Mouse (Mus musculus) hematopoietic multipotent progenitor cell, adult 10-12 weeks (in vitro differentiated cells): ENCODE measurements around the gene Ttc21a. TPM values are rescaled to one million over a fixed set of nuclear protein-coding genes. Genes with fewer than 3 reads are reported as not detected.

Source experiments
- polyA plus RNA-seq: library from polyadenylated mRNA; stranded (reverse); fragments of >175 nt; gene quantifications from 2 replicates; pipeline ENCODE4 v1.2.3, GENCODE M21; 2012; ENCODE audit warnings: low replicate concordance

Gene Ttc21a
- 0.08 TPM in 1 of 2 replicates, not detected in the other for polyA plus RNA-seq

DNA sequence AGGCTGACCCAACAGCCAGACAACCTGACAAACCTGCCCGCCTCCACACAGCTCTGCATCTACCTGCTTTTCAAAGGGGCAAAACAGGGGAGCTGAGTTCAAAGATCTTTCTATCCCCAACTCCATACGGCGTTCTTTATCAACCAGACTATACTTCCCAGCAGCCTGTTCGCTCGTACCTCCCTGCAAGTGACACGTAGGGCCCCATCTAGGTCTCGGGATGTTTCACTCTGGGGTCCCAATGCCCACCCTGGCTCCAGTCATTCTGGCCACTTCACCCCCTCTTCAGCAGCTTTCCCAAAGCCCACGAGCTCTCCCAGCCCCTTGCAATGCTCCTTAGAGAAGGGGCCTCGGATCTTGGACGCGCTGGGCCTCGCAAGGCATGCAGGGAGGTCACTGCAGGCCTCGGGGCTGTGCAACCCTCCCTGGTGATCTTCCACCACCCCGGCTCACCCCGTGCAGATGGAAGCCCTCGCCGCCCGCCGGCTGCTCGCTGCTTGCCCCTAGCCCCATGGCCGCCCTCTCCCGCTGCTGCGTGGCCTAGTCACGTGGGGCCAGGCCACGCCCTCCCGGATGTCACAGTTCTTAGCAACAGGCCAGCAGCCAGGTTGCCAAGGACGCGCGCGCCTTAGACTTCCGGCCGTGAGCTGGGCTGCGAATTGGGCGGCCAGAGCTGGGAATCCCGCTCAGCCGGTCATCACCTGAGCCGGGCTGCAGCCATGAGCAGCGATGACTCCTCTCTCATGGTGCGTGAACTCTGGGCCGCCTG is at the start of gene Ttc21a, which contains the start of gene Gorasp1:
Ttc21a (plus strand) TSS at position 602 of the 769 bp plus-strand sequence.
Gorasp1 (minus strand) TSS at position 561 of the 769 bp plus-strand sequence.

DNA sequence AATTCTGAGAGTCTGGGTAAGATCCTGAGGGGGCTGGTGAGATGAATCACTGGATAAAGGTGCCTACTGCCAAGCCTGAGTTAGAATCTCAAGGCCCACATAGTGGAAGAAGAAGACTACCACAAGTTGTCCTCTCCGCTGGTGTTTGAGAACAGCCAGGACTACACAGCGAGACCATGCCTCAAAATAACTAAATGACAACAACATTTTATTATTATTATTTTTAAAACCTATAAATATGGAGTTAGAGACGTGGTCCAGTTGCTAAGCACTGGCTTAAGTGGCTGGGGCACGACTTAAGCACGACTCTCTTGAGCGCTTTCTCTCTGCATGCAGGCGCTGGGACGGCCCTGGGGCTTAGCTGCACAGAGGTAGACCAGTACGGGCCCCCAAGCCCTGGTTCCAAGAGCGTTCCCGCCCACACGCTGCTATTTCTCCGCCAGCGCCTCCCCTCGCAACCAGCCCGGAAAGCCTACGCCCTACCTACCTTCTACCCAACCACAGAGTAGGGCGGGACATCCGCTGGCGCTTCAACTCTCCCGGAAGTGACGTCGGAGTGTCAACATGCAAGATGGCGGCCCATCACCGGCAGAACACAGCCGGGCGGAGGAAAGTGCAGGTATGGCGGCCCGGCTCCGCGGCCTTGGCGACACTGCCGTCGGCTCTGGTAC is 42.9 kb upstream of the Ttc21a start, which contains the start of gene Wdr48:
Wdr48 (plus strand) TSS at position 540 of the 671 bp plus-strand sequence.

DNA sequence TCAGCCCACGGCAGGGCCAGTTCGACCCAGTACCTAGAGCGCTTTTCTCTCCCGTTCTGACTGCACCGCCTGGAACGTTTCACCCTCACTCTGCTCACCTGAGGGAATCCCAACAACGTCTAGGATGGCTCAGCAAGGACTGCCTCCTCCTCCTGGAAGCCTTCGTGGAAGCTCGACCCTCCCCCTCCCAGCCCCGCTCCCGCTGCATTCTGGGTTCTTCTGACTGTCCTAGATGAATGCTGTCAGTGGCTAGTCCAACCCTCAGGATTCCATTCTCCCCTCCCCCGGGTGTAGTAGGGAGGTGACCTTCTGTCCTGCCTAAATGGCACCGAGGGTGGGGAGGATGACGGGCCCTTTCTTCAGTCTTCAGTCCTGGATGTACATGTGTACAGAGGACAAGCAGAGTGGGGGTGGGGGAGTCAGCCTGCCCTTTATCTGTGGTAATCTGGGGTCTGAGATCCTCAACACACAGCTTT is 47.2 kb downstream of the Ttc21a start, which contains the start of gene Csrnp1:
Csrnp1 (minus strand) TSS at position 123 of the 476 bp plus-strand sequence.

Other genes starting within 250 kb of the Ttc21a start
- gene Scn10a, start 218.3 kb upstream of the Ttc21a start, polyA plus RNA-seq = not detected in 2 replicates
- not detected in 2 replicates for gene Scn11a, start 112.2 kb upstream of the Ttc21a start, polyA plus RNA-seq
- gene Wdr48, start 42.7 kb upstream of the Ttc21a start, polyA plus RNA-seq = 14.6 and 18.4 TPM in 2 replicates
- gene Gorasp1, start within 50 bp of the Ttc21a start, polyA plus RNA-seq = 8.4 and 15.4 TPM in 2 replicates
- 101 and 123 TPM in 2 replicates for gene Csrnp1, start 47.1 kb downstream of the Ttc21a start, polyA plus RNA-seq
- gene Xirp1, start 86.0 kb downstream of the Ttc21a start, polyA plus RNA-seq = not detected in 2 replicates
- 3.5 and 3.8 TPM in 2 replicates for gene Cx3cr1, start 132.3 kb downstream of the Ttc21a start, polyA plus RNA-seq
- gene Ccr8, start 154.5 kb downstream of the Ttc21a start, polyA plus RNA-seq = 0.20 and 0.50 TPM in 2 replicates
- gene Slc25a38, start 172.8 kb downstream of the Ttc21a start, polyA plus RNA-seq = 45.2 and 56.2 TPM in 2 replicates
- gene Rpsa, start 190.1 kb downstream of the Ttc21a start, polyA plus RNA-seq = 1,066 and 10,393 TPM in 2 replicates
- gene Mobp, start 212.1 kb downstream of the Ttc21a start, polyA plus RNA-seq = 0.08 TPM in 1 of 2 replicates, not detected in the other